Mouse (Mus musculus): ENCODE results near the gene Dhrs2. TPM values are rescaled to one million over a fixed set of nuclear protein-coding genes. Genes with fewer than 3 reads are reported as not detected.
A peak's percentile ranks its signal among the peaks of the same experiment; 100 is the strongest.

The Dhrs2 gene
- total and polyA plus RNA-seq, 3 experiments: 0.27 TPM; not detected in 2

- no peak for DNase-seq
- Histone ChIP-seq H3K4me3 (no peak overlapping the region), H3K79me2 (replicated peaks; ENCODE audit: control insufficient read depth, insufficient read depth, low read length) (no peaks in the 10 kb centered on the region), H3K36me3 (ENCODE audit: control insufficient read depth, insufficient read depth, low read length) (no peaks in the 10 kb centered on the region), H3K27me3 (ENCODE audit: control insufficient read depth, insufficient read depth, low read length) (no peaks in the 10 kb centered on the region), H3K4me1 (ENCODE audit: control insufficient read depth, insufficient read depth, low read length) (no peaks in the 10 kb centered on the region), H3K9ac (ENCODE audit: low read depth, low read length) (no peak overlapping the region), H3K27ac (no peak overlapping the region)
- WGBS: 44% methylated on average over 2 of the region's 2 CpGs
- intact Hi-C loops (cut with DNase I): no loop called here
- TF ChIP-seq CTCF (IDR thresholded peaks at IDR 0.05): no peak
Measured at GRCm38 (mm10) chr14:55198187-55198586, 23.6 kb upstream of the Dhrs2 start.

DNA sequence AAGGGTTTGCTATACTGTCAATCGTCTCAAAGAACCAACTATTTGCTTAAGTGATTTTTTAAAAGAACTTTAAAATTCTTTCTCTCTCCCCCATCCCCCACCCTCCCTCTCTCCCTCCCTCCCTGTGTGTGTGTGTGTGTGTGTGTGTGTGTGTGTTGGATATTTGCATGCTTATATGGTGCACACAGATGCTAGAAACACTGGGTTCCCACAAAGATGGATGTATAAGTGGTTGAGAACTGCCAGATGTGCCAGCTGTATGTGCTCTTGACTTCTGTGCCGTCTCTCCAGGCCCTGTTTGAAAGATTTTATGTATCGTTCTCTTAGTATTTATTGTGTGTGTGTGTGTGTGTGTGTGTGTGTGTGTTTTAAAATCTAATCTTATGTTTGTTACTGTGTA is 17.3 kb upstream of the Dhrs2 start:
- Histone ChIP-seq H3K27ac (no peak overlapping the region), H3K9ac (ENCODE audit: low read depth, low read length) (no peak overlapping the region), H3K79me2 (replicated peaks; ENCODE audit: control insufficient read depth, insufficient read depth, low read length) (no peaks in the 10 kb centered on the region), H3K4me1 (ENCODE audit: control insufficient read depth, insufficient read depth, low read length) (no peaks in the 10 kb centered on the region), H3K4me3 (no peak overlapping the region), H3K36me3 (ENCODE audit: control insufficient read depth, insufficient read depth, low read length) (no peaks in the 10 kb centered on the region), H3K27me3 (ENCODE audit: control insufficient read depth, insufficient read depth, low read length) (no peaks in the 10 kb centered on the region)
- 81% methylated on average over 3 of the region's 3 CpGs for WGBS
- no peak for TF ChIP-seq EP300 (IDR thresholded peaks at IDR 0.05; ENCODE audit: insufficient read depth, low read depth, low read length)
- no peak for DNase-seq
- intact Hi-C loops (cut with DNase I): no loop called here

- Histone ChIP-seq H3K36me3 (ENCODE audit: control insufficient read depth, insufficient read depth, low read length) (no peaks in the 10 kb centered on the region), H3K4me1 (ENCODE audit: control insufficient read depth, insufficient read depth, low read length) (no peaks in the 10 kb centered on the region), H3K27me3 (ENCODE audit: control insufficient read depth, insufficient read depth, low read length) (no peaks in the 10 kb centered on the region), H3K4me3 (no peak overlapping the region), H3K27ac (no peak overlapping the region), H3K79me2 (replicated peaks; ENCODE audit: control insufficient read depth, insufficient read depth, low read length) (no peaks in the 10 kb centered on the region), H3K9ac (ENCODE audit: low read depth, low read length) (no peak overlapping the region)
- TF ChIP-seq CTCF (IDR thresholded peaks at IDR 0.05): no peak
- TF ChIP-seq POLR2A (IDR thresholded peaks at IDR 0.05; ENCODE audit: insufficient read depth, low read depth, low read length): no peak
- no peak for TF ChIP-seq EP300 (IDR thresholded peaks at IDR 0.05; ENCODE audit: insufficient read depth, low read depth, low read length)
- 51% methylated on average over 3 of the region's 3 CpGs for WGBS
- intact Hi-C loops (cut with DNase I): no loop called here
- DNase-seq: no peak
Measured at GRCm38 (mm10) chr14:55205045-55205750, 16.6 kb upstream of the Dhrs2 start.

- Histone ChIP-seq H3K27me3 (ENCODE audit: control insufficient read depth, insufficient read depth, low read length) (no peaks in the 10 kb centered on the region), H3K79me2 (replicated peaks; ENCODE audit: control insufficient read depth, insufficient read depth, low read length) (no peaks in the 10 kb centered on the region), H3K4me1 (ENCODE audit: control insufficient read depth, insufficient read depth, low read length) (no peaks in the 10 kb centered on the region), H3K9ac (ENCODE audit: low read depth, low read length) (no peak overlapping the region), H3K4me3 (no peak overlapping the region), H3K36me3 (ENCODE audit: control insufficient read depth, insufficient read depth, low read length) (no peaks in the 10 kb centered on the region), H3K27ac (no peak overlapping the region)
- TF ChIP-seq CTCF (IDR thresholded peaks at IDR 0.05) (no peak), POLR2A (IDR thresholded peaks at IDR 0.05; ENCODE audit: insufficient read depth, low read depth, low read length) (no peak)
- no peak for DNase-seq
- WGBS: 83% methylated on average over 2 of the region's 2 CpGs
- intact Hi-C loops (cut with DNase I): no loop called here
Measured at GRCm38 (mm10) chr14:55208306-55208705, 13.5 kb upstream of the Dhrs2 start.

DNA sequence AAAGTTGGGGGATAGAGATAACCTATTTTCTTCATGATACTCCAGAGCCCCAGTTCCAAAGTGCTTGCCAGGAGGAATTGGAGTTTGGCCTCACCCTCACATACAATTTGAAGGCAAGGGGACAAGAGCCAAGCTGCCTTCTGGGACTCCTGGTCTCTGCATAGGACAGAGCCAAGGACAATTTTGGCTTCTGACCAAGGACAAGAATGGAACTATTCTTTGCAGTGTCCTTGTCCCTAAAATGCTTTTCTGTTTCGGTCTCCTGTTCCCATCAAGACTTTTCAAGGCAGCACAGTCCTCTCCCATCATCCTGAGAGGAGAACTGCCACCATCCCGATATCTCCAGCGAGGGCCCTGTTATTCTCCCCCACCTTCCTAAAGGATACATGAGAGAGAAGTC is 8.2 kb upstream of the Dhrs2 start:
- intact Hi-C loops (cut with DNase I): no loop called here
- Histone ChIP-seq H3K79me2 (replicated peaks; ENCODE audit: control insufficient read depth, insufficient read depth, low read length) (no peaks in the 10 kb centered on the region), H3K4me3 (no peak overlapping the region), H3K9ac (ENCODE audit: low read depth, low read length) (no peak overlapping the region), H3K27ac (no peak overlapping the region), H3K4me1 (ENCODE audit: control insufficient read depth, insufficient read depth, low read length) (no peaks in the 10 kb centered on the region; the same call in 1 of the 2 replicates), H3K36me3 (ENCODE audit: control insufficient read depth, insufficient read depth, low read length) (no peaks in the 10 kb centered on the region), H3K27me3 (ENCODE audit: control insufficient read depth, insufficient read depth, low read length) (no peaks in the 10 kb centered on the region)
- WGBS: 59% methylated on average over 3 of the region's 3 CpGs
- no peak for TF ChIP-seq EP300 (IDR thresholded peaks at IDR 0.05; ENCODE audit: insufficient read depth, low read depth, low read length)
- peak in 1 of 2 experiments; percentile 6 for DNase-seq

- WGBS: 67% methylated on average over 4 of the region's 4 CpGs
- intact Hi-C loops (cut with DNase I): no loop called here
- H3K9ac ChIP-seq (ENCODE audit: low read depth, low read length): no peak overlapping the region
- H3K27ac ChIP-seq: no peak overlapping the region
- H3K27me3 ChIP-seq (ENCODE audit: control insufficient read depth, insufficient read depth, low read length): no peaks in the 10 kb centered on the region
- TF ChIP-seq POLR2A (IDR thresholded peaks at IDR 0.05; ENCODE audit: insufficient read depth, low read depth, low read length): no peak
- TF ChIP-seq CTCF (IDR thresholded peaks at IDR 0.05): peak; percentile 71
- no peak overlapping the region for H3K4me3 ChIP-seq
- H3K36me3 ChIP-seq (ENCODE audit: control insufficient read depth, insufficient read depth, low read length): no peaks in the 10 kb centered on the region
- peak; percentile 12 to 42 for DNase-seq
- no peaks in the 10 kb centered on the region; the same call in 1 of the 2 replicates for H3K4me1 ChIP-seq (ENCODE audit: control insufficient read depth, insufficient read depth, low read length)
- H3K79me2 ChIP-seq (replicated peaks; ENCODE audit: control insufficient read depth, insufficient read depth, low read length): no peaks in the 10 kb centered on the region
Measured at GRCm38 (mm10) chr14:55214507-55214906, 7.3 kb upstream of the Dhrs2 start.
